7 mouse cellular contexts compared by ENCODE assay signal in genomic region chr17:13493866-13494265, GRCm38 (mm10).
A peak's percentile ranks its signal among the peaks of the same experiment; 100 is the strongest.
DNase-seq lines count a peak whose midpoint lies in the region; ATAC-seq lines count a peak whose summit lies in the region.
"Not testable (repeated sequence)": the region's sequence is repeated elsewhere in the genome, so short reads cannot be mapped to it uniquely, and the experiment has no call there.

No protein-coding gene starts in this region.

- peak; percentile 52 for ATAC-seq in forebrain, embryonic 13.5 days
- peak; percentile 56; the same call in 1 of the 2 replicates for ATAC-seq in forebrain, embryonic 16.5 days
- ATAC-seq in hindbrain, embryonic 13.5 days (ENCODE audit: low FRiP score): 0 out of 2 replicates have a peak, but pooled peaks have one; percentile 49
- ATAC-seq in megakaryocyte progenitor cell, adult 5-6 weeks (replicated peaks; ENCODE audit: poor library complexity): peak; percentile 83
- ATAC-seq in monocyte, adult 5-6 weeks (replicated peaks; ENCODE audit: insufficient number of reproducible peaks, low FRiP score, low TSS enrichment, poor library complexity, severe bottlenecking): 0 out of 2 replicates have a peak, but pooled peaks have one; percentile 30

- H3K36me3 ChIP-seq in forebrain, embryonic 13.5 days (ENCODE audit: poor library complexity, severe bottlenecking); forebrain, embryonic 16.5 days (ENCODE audit: control insufficient read depth, insufficient read depth); hindbrain, embryonic 13.5 days: not testable (repeated sequence)

- not testable (repeated sequence) for H3K9me3 ChIP-seq in forebrain, embryonic 13.5 days (replicated peaks); forebrain, embryonic 16.5 days (ENCODE audit: control insufficient read depth, low read length); hindbrain, embryonic 13.5 days

- H3K27me3 ChIP-seq in forebrain, embryonic 13.5 days; forebrain, embryonic 16.5 days (replicated peaks; ENCODE audit: control insufficient read depth, insufficient read depth, low read length); hindbrain, embryonic 13.5 days: not testable (repeated sequence)

- not testable (repeated sequence) for H3K27ac ChIP-seq in forebrain, embryonic 13.5 days; forebrain, embryonic 16.5 days (ENCODE audit: low read length); hindbrain, embryonic 13.5 days

- peak; percentile 27 to 39 for DNase-seq in B cell, adult 2 months
- DNase-seq in MEL-GATA-1-ER (ENCODE audit: extremely low read depth, low read depth): peak; percentile 33

- WGBS in forebrain, embryonic 13.5 days: 94% methylated on average over 3 of the region's 3 CpGs
- WGBS in forebrain, embryonic 16.5 days: 81% methylated on average over 3 of the region's 3 CpGs
- 81% methylated on average over 3 of the region's 3 CpGs for WGBS in hindbrain, embryonic 13.5 days

- H3K4me3 ChIP-seq in forebrain, embryonic 13.5 days; forebrain, embryonic 16.5 days (replicated peaks; ENCODE audit: low read length); hindbrain, embryonic 13.5 days: not testable (repeated sequence)

- H3K4me2 ChIP-seq in forebrain, embryonic 13.5 days; forebrain, embryonic 16.5 days (ENCODE audit: low read length); hindbrain, embryonic 13.5 days: not testable (repeated sequence)

- not testable (repeated sequence) for H3K9ac ChIP-seq in forebrain, embryonic 13.5 days; forebrain, embryonic 16.5 days (replicated peaks; ENCODE audit: low read depth, low read length); hindbrain, embryonic 13.5 days

- not testable (repeated sequence) for H3K4me1 ChIP-seq in forebrain, embryonic 13.5 days; forebrain, embryonic 16.5 days (replicated peaks; ENCODE audit: control insufficient read depth, insufficient read depth, low read length); hindbrain, embryonic 13.5 days (replicated peaks)

Comparison
In these comparisons a context has a peak if more than half of its experiments do, and no peak if none do; other contexts are left out.
1. ATAC-seq: peak in every context shown above with its lines; median percentile 83 in megakaryocyte progenitor cell, adult 5-6 weeks; 56 in forebrain, embryonic 16.5 days; 52 in forebrain, embryonic 13.5 days; 49 in hindbrain, embryonic 13.5 days; 30 in monocyte, adult 5-6 weeks.